Mouse (Mus musculus) kidney, postnatal 10 days (tissue): ENCODE results near the gene Tmem204.

ENCODE experiments used
- DNase-seq: peaks from one replicate; pipeline ENCODE4 v3.0.0; 2021; ENCODE audit warnings: mixed read lengths

Tmem204 gene

GRCm38 (mm10) chr17:25013606-25014501 is 69.5 kb downstream of the Tmem204 start:
- peak; percentile 58 for DNase-seq
